Mouse (Mus musculus) layer of hippocampus, adult 9-10 months (tissue): ENCODE measurements at regions not wholly inside any gene's neighbourhood (a gene's known extent, or its start where the extent isn't known, plus 50 kb on each side); places are given as distances from the start of the nearest gene placed in this dataset.
A peak's percentile ranks its signal among the peaks of the same experiment; 100 is the strongest.
"Not testable (repeated sequence)": the region's sequence is repeated elsewhere in the genome, so short reads cannot be mapped to it uniquely, and the experiment has no call there.

Source experiments
- DNase-seq: peaks from one replicate; pipeline ENCODE4 v3.0.0; 2022; ENCODE audit warnings: low spot score

GRCm38 (mm10) chr3:83416536-83416935 lies 288.8 kb downstream of the Dchs2 start:
- DNase-seq: no peak

GRCm38 (mm10) chr3:83424267-83424666 lies 296.5 kb downstream of the Dchs2 start:
- DNase-seq: no peak

GRCm38 (mm10) chr3:83429376-83429775 lies 301.6 kb downstream of the Dchs2 start:
- DNase-seq: no peak

DNA sequence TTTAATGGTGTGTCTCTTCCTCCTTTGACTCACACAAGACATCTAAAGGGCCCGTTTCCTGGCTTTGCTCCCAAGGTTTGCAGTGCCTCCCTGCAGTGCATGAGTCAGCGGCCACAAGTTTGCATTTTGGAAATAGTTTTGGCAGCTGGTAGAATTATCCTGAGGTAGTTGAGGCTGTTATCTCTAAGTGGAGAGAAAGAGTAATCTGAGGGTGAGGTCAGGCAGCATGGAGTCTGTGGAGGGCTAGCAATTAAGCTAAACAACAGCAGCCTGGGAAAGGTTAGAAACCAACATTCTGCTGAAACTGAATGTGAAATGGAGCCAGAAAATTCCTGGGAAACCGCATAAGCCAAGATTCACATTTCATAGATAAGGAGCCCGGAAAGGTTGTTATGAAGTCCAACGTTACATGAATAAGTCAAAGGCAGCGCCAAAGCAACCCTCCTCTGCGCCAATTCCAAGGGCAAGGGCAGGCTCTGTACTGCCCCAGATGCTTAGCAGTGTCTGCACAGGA lies 318.5 kb downstream of the Dchs2 start:
- DNase-seq: no peak

- DNase-seq: no peak
These were observed 315.5 kb upstream of the Sfrp2 start for GRCm38 (mm10) chr3:83450662-83451061.

- DNase-seq: no peak
These were observed 314.8 kb upstream of the Sfrp2 start for GRCm38 (mm10) chr3:83451317-83451716.

DNA sequence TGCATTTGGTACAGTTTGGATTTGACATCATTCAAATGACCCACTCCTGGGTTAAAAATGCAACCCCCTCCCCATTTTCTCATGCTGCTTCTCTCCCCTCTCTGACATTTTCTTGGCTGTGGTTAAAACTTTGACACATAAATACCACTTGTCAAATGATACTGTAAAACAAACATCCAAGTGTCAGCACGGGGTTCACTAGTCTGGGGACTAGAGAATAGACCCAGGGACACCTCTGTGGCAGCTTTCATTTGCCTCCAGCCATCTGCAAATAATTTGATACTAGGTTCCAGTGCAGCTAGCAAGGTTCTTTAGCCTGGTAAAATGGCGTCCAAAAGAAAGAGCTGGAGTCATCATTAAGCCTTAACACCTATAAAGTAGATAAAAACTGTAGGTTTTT lies 312.7 kb upstream of the Sfrp2 start:
- no peak for DNase-seq

DNA sequence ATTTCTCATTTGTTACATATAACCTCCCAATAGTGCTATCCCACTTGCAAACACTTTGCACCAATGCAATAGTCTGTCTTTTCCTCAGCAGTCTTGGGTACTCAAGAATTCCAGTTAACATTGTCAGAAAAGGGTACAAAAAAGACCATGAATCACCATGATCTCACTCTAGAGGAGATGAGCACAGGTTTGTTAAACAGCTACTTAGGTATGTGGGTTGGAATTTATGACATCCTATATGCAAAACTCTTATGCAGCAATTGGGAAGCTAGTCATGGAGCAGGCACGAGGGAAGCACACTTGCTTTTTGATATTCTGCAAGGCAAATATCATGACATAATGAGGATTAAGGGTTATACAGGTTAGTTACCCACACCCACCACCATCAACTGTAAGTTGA lies 307.7 kb upstream of the Sfrp2 start:
- DNase-seq: no peak

DNA sequence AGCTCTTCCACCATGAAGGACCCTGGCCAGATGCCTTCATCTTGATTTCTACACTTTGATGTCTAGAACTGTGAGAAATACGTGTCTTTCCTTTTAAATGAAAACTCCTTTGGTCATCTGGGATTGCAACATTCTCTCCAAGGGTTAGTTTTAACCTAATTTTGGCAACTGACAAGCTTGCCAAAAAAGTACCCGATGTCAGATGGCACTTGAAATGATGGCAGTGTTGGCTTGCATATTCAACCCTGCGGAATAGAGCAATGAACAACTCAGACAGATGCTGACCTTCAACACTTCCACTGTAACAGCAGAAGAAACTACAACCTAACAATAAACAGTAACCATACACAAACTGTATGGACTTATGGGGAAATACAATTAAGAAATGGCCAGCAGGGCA lies 286.9 kb upstream of the Sfrp2 start:
- no peak for DNase-seq

GRCm38 (mm10) chr3:83480176-83480575 lies 285.9 kb upstream of the Sfrp2 start:
- no peak for DNase-seq

DNA sequence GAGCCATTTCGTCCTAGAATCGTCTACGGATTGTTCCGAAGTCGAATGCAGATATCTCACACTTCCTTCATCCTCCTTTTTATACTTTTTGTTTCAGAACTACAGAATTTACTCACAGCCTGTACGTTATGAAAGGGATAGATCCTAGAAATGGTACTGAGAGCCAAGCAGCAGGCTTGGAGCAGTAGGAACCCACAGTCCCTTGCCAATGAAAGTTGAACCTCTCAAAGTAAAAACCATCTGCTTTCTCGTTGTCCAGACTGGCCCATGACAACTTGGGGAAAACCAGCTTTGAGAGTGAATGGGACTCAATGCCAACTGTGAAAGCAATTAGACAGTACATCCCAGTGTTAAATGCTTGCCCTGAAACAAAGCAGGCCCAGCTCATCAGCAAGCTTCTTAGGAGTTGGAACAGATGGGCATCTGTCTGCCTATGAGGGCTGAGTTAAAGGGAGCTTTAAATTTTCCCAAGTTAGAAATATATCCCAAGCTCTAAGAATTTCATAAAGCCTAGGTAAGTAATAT lies 279.9 kb upstream of the Sfrp2 start:
- peak; percentile 2 for DNase-seq

DNA sequence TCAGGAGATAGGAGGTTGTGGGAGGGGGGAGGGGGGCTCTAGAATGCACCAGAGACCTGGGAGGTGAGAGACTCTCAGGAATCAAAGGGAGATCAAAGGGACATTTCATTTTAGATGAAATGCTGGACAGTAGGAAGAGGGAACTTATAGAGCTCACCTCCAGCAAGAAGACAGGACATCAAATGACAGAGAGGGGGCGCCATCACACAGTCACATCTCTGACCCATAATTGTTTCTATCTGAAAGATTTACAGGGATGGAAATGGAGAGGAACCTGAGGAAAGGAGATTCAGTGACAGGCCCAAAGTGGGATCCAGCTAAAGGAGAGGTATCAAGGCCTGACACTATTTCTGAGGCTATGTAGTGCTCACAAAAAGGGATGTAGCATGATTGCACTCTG lies 270.5 kb upstream of the Sfrp2 start:
- no peak for DNase-seq

- DNase-seq: no peak
These were observed 262.2 kb upstream of the Sfrp2 start for GRCm38 (mm10) chr3:83503901-83504300.

DNA sequence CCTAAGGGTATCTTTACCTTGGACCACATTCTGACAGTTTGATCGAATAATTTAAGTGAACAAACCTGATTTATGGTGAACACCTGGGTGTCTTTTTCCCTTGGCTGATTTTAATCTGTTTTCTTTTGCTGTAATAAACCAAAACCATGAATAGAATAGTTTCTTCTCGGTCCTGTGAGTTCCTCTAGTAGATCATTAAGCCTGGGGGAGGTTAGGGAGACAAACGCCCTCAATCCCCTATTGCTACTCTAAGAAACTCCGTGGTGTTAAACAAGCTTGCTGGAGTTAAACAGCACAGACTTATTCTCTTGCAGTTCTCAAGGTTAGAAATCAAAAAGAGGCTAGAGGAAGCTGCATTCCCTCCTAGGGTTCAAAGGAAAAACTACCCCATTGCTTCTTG lies 249.5 kb upstream of the Sfrp2 start:
- no peak for DNase-seq

DNA sequence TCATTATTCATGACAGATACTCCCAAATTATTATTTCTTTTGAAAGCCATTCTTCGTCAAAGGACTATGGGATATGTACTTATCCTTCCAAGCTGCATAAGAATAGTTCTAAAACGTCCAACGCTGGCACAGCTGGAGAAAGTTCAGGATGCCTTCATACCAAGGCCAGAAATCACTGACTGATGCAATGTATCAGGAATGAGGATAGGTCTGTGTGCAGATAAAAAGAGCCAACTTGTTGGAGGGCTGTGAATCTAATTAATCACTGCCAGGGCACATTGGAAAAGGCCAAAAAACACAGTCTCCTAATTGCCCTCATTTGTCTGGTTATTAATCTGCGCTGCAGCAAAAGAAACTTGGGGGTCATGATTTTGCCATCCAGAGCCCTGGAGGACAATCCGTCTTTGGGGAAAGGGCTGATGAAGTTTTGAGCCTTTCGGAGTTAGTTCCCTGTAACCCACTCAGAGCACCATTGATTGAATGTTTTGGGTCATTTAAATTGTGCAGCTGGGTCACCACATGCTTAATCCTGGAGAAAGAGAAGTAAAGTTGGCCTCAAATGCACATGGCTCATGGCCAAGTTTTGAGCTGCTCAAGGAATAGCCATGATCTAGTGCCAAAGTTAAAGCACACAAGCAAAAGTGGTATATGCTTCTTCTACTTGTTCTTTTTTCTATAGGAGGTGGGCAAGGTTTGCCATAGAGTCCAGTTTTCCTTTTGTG lies 248.0 kb upstream of the Sfrp2 start:
- DNase-seq: no peak

GRCm38 (mm10) chr3:83530243-83530847 lies 235.8 kb upstream of the Sfrp2 start:
- DNase-seq: no peak

DNA sequence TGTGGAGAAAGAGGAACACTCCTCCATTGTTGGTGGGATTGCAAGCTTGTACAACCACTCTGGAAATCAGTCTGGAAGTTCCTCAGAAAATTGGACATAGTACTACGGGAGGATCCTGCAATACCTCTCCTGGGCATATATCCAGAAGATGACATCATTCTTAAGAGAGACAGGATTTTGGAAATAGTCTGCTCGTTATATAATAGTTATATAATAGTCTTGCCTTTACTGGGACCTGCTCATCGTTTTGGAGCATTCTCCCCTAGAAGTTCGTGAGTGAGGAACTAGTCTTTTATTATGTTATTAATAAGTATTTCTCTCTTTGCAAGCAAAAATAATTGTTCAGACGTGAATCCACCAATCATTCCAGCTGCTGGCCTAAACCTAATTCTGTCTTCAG lies 229.5 kb upstream of the Sfrp2 start:
- not testable (repeated sequence) for DNase-seq

- DNase-seq: no peak
These were observed 228.9 kb upstream of the Sfrp2 start for GRCm38 (mm10) chr3:83537231-83537630.

- no peak for DNase-seq
These were observed 228.4 kb upstream of the Sfrp2 start for GRCm38 (mm10) chr3:83537711-83538110.

DNA sequence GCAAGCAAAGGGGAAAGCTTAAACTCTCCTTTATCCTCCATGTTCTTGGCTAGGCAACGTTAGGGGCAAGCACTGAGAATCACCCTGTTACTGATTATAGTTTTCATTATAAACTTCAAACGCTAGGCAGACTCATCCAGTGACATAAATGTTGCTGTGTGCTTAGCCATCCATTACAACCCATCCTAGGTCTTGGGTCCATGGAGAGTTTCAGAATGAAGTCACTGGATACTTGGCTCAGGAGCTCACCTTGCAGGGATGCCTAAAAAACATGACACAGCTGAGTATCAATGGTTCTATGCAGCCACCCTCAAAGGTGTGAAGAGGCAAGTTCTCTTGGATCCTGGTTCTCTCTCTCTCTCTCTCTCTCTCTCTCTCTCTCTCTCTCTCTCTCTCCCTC lies 227.2 kb upstream of the Sfrp2 start:
- DNase-seq: no peak

- no peak for DNase-seq
These were observed 224.9 kb upstream of the Sfrp2 start for GRCm38 (mm10) chr3:83540997-83541932.

DNA sequence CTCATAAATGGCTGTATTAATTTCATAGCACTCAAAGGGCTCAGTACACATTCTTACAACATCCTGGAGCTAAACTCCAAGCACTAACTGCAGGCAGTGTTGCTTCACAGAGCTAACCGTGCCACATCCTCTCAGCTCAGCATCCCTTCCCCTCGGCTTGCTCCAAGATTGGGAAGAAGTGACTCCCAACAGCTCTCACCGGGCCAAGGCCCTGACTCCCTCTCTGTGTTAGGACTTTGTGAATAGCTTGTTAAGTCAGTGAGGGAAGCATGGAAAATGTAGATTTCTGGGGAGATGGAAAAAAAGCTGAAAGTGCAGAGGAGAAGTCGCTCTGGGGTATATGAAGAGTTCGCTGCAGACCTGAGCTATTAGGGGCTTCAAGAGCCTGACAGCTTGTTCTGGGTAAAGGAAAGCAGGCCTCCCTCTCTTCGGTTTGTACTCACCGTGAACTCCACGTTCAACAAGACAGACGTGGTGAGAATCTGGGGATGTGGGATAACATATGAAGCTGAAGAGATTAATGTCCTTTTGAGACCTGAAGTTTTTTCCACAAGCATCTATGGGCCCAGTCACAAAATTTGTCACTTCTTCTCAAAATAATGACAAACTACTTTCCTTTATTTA lies 213.5 kb upstream of the Sfrp2 start:
- no peak for DNase-seq
